Mouse (Mus musculus) heart, adult 2 months (tissue): ENCODE results near the gene Tex19.1. TPM values are rescaled to one million over a fixed set of nuclear protein-coding genes. Genes with fewer than 3 reads are reported as not detected.
A peak's percentile ranks its signal among the peaks of the same experiment; 100 is the strongest.

Experiments
- DNase-seq, 2 experiments: peaks; one replicate each; pipeline ENCODE4 v3.0.0; 2021
- H3K27ac ChIP-seq: fragments of 200-600 bp; 2 replicates; pipeline ENCODE4 v1.8.1; 2022
- H3K27me3 ChIP-seq: fragments of 200-500 bp; 2 replicates; pipeline ENCODE4 v1.6.1; 2012; ENCODE audit warnings: mild to moderate bottlenecking, low read length, inconsistent platforms, mixed read lengths; ENCODE audit not compliant: control insufficient read depth, insufficient read depth
- H3K36me3 ChIP-seq: fragments of 200-500 bp; 2 replicates; pipeline ENCODE4 v1.6.1; 2012; ENCODE audit warnings: low read length, inconsistent platforms; ENCODE audit not compliant: control insufficient read depth, insufficient read depth
- H3K4me1 ChIP-seq: fragments of 200-500 bp; 2 replicates; pipeline ENCODE4 v1.6.1; 2011; ENCODE audit warnings: low read length; ENCODE audit not compliant: control insufficient read depth, insufficient read depth
- H3K4me3 ChIP-seq: fragments of 200-600 bp; 2 replicates; pipeline ENCODE4 v1.8.1; 2022
- H3K79me2 ChIP-seq: fragments of 200-500 bp; replicated peaks from 2 replicates; pipeline ENCODE4 v1.6.1; 2012; ENCODE audit warnings: mild to moderate bottlenecking, inconsistent platforms, low read length, moderate library complexity, mixed read lengths; ENCODE audit not compliant: control insufficient read depth, insufficient read depth
- H3K9ac ChIP-seq: fragments of 200-500 bp; 2 replicates; pipeline ENCODE4 v1.6.1; 2012; ENCODE audit warnings: low read depth, mild to moderate bottlenecking, control low read depth, inconsistent platforms, low read length, mixed read lengths
- CTCF ChIP-seq: fragments of 200-600 bp; IDR thresholded peaks from 2 replicates; pipeline ENCODE4 v1.8.1; 2022; ENCODE audit warnings: antibody characterized with exemption, mild to moderate bottlenecking, moderate library complexity
- EP300 ChIP-seq: fragments of 200-500 bp; IDR thresholded peaks from 2 replicates; pipeline ENCODE4 v1.6.1; 2011; ENCODE audit warnings: low read depth, low read length, control low read depth; ENCODE audit not compliant: insufficient read depth
- POLR2A ChIP-seq: fragments of 200-500 bp; IDR thresholded peaks from 2 replicates; pipeline ENCODE4 v1.6.1; 2011; ENCODE audit warnings: mild to moderate bottlenecking, low read depth, low read length, control low read depth; ENCODE audit not compliant: insufficient read depth
- WGBS: fragments of 180-500 bp; shearing (Covaris S2); methylation state at CpG from one replicate; pipeline ENCODE4 v1.1.7; 2018; 5-methylcytosine and 5-hydroxymethylcytosine counted together
- intact Hi-C: fragments of 180-260 bp; cut with DNase I; formaldehyde crosslinking; loops from one replicate; pipeline ENCODE4 v1.15.1; 2025
- polyA plus RNA-seq: library from polyadenylated mRNA; depleted of rRNA; stranded (reverse); fragments of >200 nt; gene quantifications from 2 replicates; pipeline ENCODE4 v1.2.3, GENCODE M21; 2012
- total RNA-seq, 2 experiments: library from RNA; stranded (reverse); gene quantifications; 2 replicates each; pipeline ENCODE4 v1.2.3; 2021

Gene Tex19.1
- total and polyA plus RNA-seq, 3 experiments: not detected

GRCm38 (mm10) chr11:121154203-121154602 lies 8.3 kb downstream of the Tex19.1 start:
- Histone ChIP-seq H3K27ac (no peak overlapping the region), H3K36me3 (no peaks in the 10 kb centered on the region), H3K4me1 (no peaks in the 10 kb centered on the region; the same call in 1 of the 2 replicates), H3K4me3 (no peak overlapping the region), H3K79me2 (no peaks in the 10 kb centered on the region), H3K27me3 (no peaks in the 10 kb centered on the region), H3K9ac (no peak overlapping the region)
- 59% methylated on average over 4 of the region's 4 CpGs for WGBS
- DNase-seq: no peak
- TF ChIP-seq EP300 (no peak), CTCF (no peak), POLR2A (no peak)
- intact Hi-C loops: no loop called here

- H3K4me1 ChIP-seq: no peaks in the 10 kb centered on the region; the same call in 1 of the 2 replicates
- intact Hi-C loops: no loop called here
- H3K36me3 ChIP-seq: no peaks in the 10 kb centered on the region
- WGBS: 3% methylated on average over 45 of the region's 45 CpGs
- no peak overlapping the region for H3K27ac ChIP-seq
- DNase-seq: peak; percentile 64 to 69
- peak overlapping the region; percentile 15; the same call in 1 of the 2 replicates for H3K9ac ChIP-seq
- TF ChIP-seq EP300: no peak
- H3K27me3 ChIP-seq: no peaks in the 10 kb centered on the region
- H3K79me2 ChIP-seq: no peaks in the 10 kb centered on the region
- peak overlapping the region; percentile 39 for H3K4me3 ChIP-seq
These were observed 10.5 kb downstream of the Tex19.1 start for GRCm38 (mm10) chr11:121156411-121156891.

GRCm38 (mm10) chr11:121159971-121160370 lies 14.0 kb downstream of the Tex19.1 start, which contains the start of gene Uts2r:
TSS of gene Uts2r (plus strand) at chr11:121160271.
- no peaks in the 10 kb centered on the region for H3K27me3 ChIP-seq
- intact Hi-C loops: no loop called here
- no peak within 1 kb of the TSS for H3K4me3 ChIP-seq
- no peak within 1 kb of the TSS for H3K27ac ChIP-seq
- no peaks in the 10 kb centered on the region; the same call in 1 of the 2 replicates for H3K4me1 ChIP-seq
- H3K79me2 ChIP-seq: no peaks in the 10 kb centered on the region
- no peak within 1 kb of the TSS for H3K9ac ChIP-seq
- TF ChIP-seq POLR2A (no peak), EP300 (no peak), CTCF (no peak)
- no peaks in the 10 kb centered on the region for H3K36me3 ChIP-seq
- 82% methylated on average over 5 of the region's 5 CpGs for WGBS
- no peak for DNase-seq

- Histone ChIP-seq H3K9ac (no peak overlapping the region), H3K4me1 (no peaks in the 10 kb centered on the region; the same call in 1 of the 2 replicates), H3K4me3 (no peak overlapping the region), H3K27ac (no peak overlapping the region), H3K27me3 (no peaks in the 10 kb centered on the region), H3K79me2 (no peaks in the 10 kb centered on the region), H3K36me3 (no peaks in the 10 kb centered on the region)
- DNase-seq: no peak
- WGBS: 88% methylated on average over 26 of the region's 26 CpGs
- TF ChIP-seq EP300 (no peak), POLR2A (no peak), CTCF (no peak)
- intact Hi-C loops: no loop called here
These were observed 14.8 kb downstream of the Tex19.1 start for GRCm38 (mm10) chr11:121160636-121161346.

- Histone ChIP-seq H3K4me3 (no peak overlapping the region), H3K4me1 (no peaks in the 10 kb centered on the region), H3K36me3 (no peaks in the 10 kb centered on the region), H3K9ac (no peak overlapping the region), H3K79me2 (no peaks in the 10 kb centered on the region), H3K27ac (no peak overlapping the region), H3K27me3 (no peaks in the 10 kb centered on the region)
- no peak for TF ChIP-seq POLR2A
- intact Hi-C loops: no loop called here
- 77% methylated on average over 4 of the region's 4 CpGs for WGBS
- DNase-seq: no peak
These were observed 17.8 kb downstream of the Tex19.1 start for GRCm38 (mm10) chr11:121163751-121164150.

- Histone ChIP-seq H3K36me3 (no peaks in the 10 kb centered on the region), H3K9ac (no peak overlapping the region), H3K79me2 (no peaks in the 10 kb centered on the region), H3K4me3 (no peak overlapping the region), H3K27ac (no peak overlapping the region), H3K27me3 (no peaks in the 10 kb centered on the region), H3K4me1 (no peaks in the 10 kb centered on the region; the same call in 1 of the 2 replicates)
- intact Hi-C loops: no loop called here
- WGBS: 75% methylated on average over 5 of the region's 5 CpGs
- no peak for TF ChIP-seq EP300
- no peak for TF ChIP-seq CTCF
- TF ChIP-seq POLR2A: no peak
- no peak for DNase-seq
These were observed 27.3 kb downstream of the Tex19.1 start for GRCm38 (mm10) chr11:121173203-121173602.
